Mouse (Mus musculus) liver, postnatal 0 days (tissue): ENCODE measurements around the gene 2410141K09Rik.
"Not testable (repeated sequence)": the region's sequence is repeated elsewhere in the genome, so short reads cannot be mapped to it uniquely, and the experiment has no call there.

Experiments used
- CTCF ChIP-seq: sonication (generic); IDR thresholded peaks from 2 replicates; pipeline ENCODE4 v1.5.1; 2016; ENCODE audit warnings: antibody characterized with exemption, low read depth
- EP300 ChIP-seq: IDR thresholded peaks from 2 replicates; pipeline ENCODE4 v1.6.1; 2016; ENCODE audit warnings: antibody characterized with exemption, low read depth, mild to moderate bottlenecking

DNA sequence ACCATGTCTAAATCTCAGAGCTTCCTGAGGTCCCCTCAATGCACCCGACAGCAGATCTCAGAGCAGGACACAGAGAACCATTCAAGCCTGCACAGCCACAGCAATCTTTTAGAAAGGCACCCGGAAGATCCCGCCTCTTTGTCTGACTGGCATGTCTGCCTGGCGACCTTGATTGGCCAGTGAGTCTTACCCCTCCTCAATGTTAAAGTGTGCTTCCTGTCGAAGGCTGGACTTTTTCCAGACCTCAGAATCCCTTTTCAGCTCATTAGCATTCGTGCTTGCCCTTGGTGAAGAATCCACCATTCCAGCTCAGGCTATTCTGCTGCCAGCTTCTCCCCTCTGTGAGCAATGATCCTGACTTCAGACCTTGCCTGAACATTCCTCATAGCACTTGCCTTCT is at the start of gene 2410141K09Rik:
- not testable (repeated sequence) for TF ChIP-seq CTCF, EP300
